Mouse (Mus musculus) heart, adult 2 months (tissue): Measurements from ENCODE around the gene Herc6.

ENCODE experiments used
- CTCF ChIP-seq: fragments of 200-600 bp; IDR thresholded peaks from 2 replicates; pipeline ENCODE4 v1.8.1; 2022; ENCODE audit warnings: antibody characterized with exemption, mild to moderate bottlenecking, moderate library complexity
- EP300 ChIP-seq: fragments of 200-500 bp; IDR thresholded peaks from 2 replicates; pipeline ENCODE4 v1.6.1; 2011; ENCODE audit warnings: low read depth, low read length, control low read depth; ENCODE audit not compliant: insufficient read depth
- POLR2A ChIP-seq: fragments of 200-500 bp; IDR thresholded peaks from 2 replicates; pipeline ENCODE4 v1.6.1; 2011; ENCODE audit warnings: mild to moderate bottlenecking, low read depth, low read length, control low read depth; ENCODE audit not compliant: insufficient read depth

GRCm38 (mm10) chr6:57563454-57563853, 17.3 kb upstream of the Herc6 start:
- no peak for TF ChIP-seq POLR2A
- no peak for TF ChIP-seq CTCF
- no peak for TF ChIP-seq EP300
